Comparison of ENCODE assay signal across 22 mouse cellular contexts in genomic region chr2:103406239-103406638, GRCm38 (mm10). TPM values are rescaled to one million over a fixed set of nuclear protein-coding genes. Genes with fewer than 3 reads are reported as not detected.
"Had no signal": no experiment of that assay in that cellular context is flagged by ENCODE, and none has a peak within 500 bp of the region (broad histone marks: within the 10 kb centered on the region; RNA-seq: fewer than 3 reads in every experiment).

No protein-coding gene starts in this region.

- H3K27me3 ChIP-seq: neural tube, embryonic 12.5 days; neural tube, embryonic 13.5 days; neural tube, embryonic 15.5 days; stomach, embryonic 15.5 days had no signal

- H3K27ac ChIP-seq: neural tube, embryonic 12.5 days; neural tube, embryonic 13.5 days; neural tube, embryonic 15.5 days; stomach, embryonic 15.5 days; stomach, postnatal 0 days had no signal

- H3K9me3 ChIP-seq: neural tube, embryonic 12.5 days; neural tube, embryonic 13.5 days; neural tube, embryonic 15.5 days; stomach, embryonic 15.5 days had no signal

- H3K4me1 ChIP-seq: neural tube, embryonic 15.5 days; stomach, embryonic 15.5 days had no signal

- H3K4me3 ChIP-seq: neural tube, embryonic 12.5 days; neural tube, embryonic 13.5 days; neural tube, embryonic 15.5 days; stomach, embryonic 15.5 days had no signal

- DNase-seq: retina, postnatal 1 day; right cerebral cortex, adult 18-20 months; right cerebral cortex, postnatal 14 days; right cerebral cortex, postnatal 25 days; right cerebral cortex, postnatal 4 days; spleen, adult 18-20 months; thymus, adult 18-20 months; thymus, adult 2 months; thymus, postnatal 14 days; thymus, postnatal 25 days; thymus, postnatal 36 days; thymus, postnatal 4 days had no signal

- H3K4me2 ChIP-seq: neural tube, embryonic 12.5 days; neural tube, embryonic 13.5 days; neural tube, embryonic 15.5 days; stomach, embryonic 15.5 days had no signal

- H3K9ac ChIP-seq: neural tube, embryonic 12.5 days; neural tube, embryonic 13.5 days; neural tube, embryonic 15.5 days; stomach, embryonic 15.5 days had no signal

- H3K36me3 ChIP-seq: neural tube, embryonic 12.5 days; neural tube, embryonic 13.5 days; neural tube, embryonic 15.5 days; stomach, embryonic 15.5 days had no signal

RNA-seq across cellular contexts. Expression of gene Elf5, which starts 5.2 kb away (rescaled TPM):
- polyA plus RNA-seq: neural tube, embryonic 11.5 days; neural tube, embryonic 12.5 days; neural tube, embryonic 13.5 days; neural tube, embryonic 14.5 days; neural tube, embryonic 15.5 days; small intestine, adult 2 months; spleen, adult 2 months; testis, adult 2 months had no signal
